Mouse (Mus musculus) neural tube, embryonic 14.5 days (tissue): ENCODE data around the gene Wnt9b. TPM values are rescaled to one million over a fixed set of nuclear protein-coding genes. Genes with fewer than 3 reads are reported as not detected.

Experiments used
- ATAC-seq: fragments of 200-750 bp; cut with Nextera tagmentation; 2 replicates; pipeline ENCODE4 v1.8.0; 2017; ENCODE audit warnings: low read depth, mild to moderate bottlenecking, moderate TSS enrichment, moderate library complexity
- H3K27ac ChIP-seq: fragments of 300-500 bp; sonication (generic); 2 replicates; pipeline ENCODE4 v1.5.1; 2014; ENCODE audit warnings: low read depth, mild to moderate bottlenecking, control low read depth, low read length, moderate library complexity, mixed read lengths
- H3K27me3 ChIP-seq: fragments of 300-500 bp; sonication (generic); 2 replicates; pipeline ENCODE4 v1.6.1; 2014; ENCODE audit warnings: low read length; ENCODE audit not compliant: control insufficient read depth, insufficient read depth
- H3K36me3 ChIP-seq: fragments of 300-500 bp; sonication (generic); 2 replicates; pipeline ENCODE4 v1.6.1; 2014; ENCODE audit warnings: low read length, mixed read lengths; ENCODE audit not compliant: control insufficient read depth, insufficient read depth
- H3K4me1 ChIP-seq: fragments of 300-500 bp; sonication (generic); 2 replicates; pipeline ENCODE4 v1.6.1; 2014; ENCODE audit warnings: low read length; ENCODE audit not compliant: control insufficient read depth, insufficient read depth
- H3K4me2 ChIP-seq: fragments of 300-500 bp; sonication (generic); 2 replicates; pipeline ENCODE4 v1.6.1; 2014; ENCODE audit warnings: mild to moderate bottlenecking, low read depth, low read length, control low read depth
- H3K4me3 ChIP-seq: fragments of 300-500 bp; sonication (generic); 2 replicates; pipeline ENCODE4 v1.5.1; 2014; ENCODE audit warnings: low read depth, low read length, control low read depth, mixed read lengths
- H3K9ac ChIP-seq: fragments of 300-500 bp; sonication (generic); replicated peaks from 2 replicates; pipeline ENCODE4 v1.6.1; 2014; ENCODE audit warnings: low read depth, mild to moderate bottlenecking, control low read depth, low read length, mixed read lengths
- H3K9me3 ChIP-seq: fragments of 300-500 bp; sonication (generic); 2 replicates; pipeline ENCODE4 v1.6.1; 2016; ENCODE audit warnings: low read length; ENCODE audit not compliant: control insufficient read depth
- WGBS: fragments of 180-500 bp; shearing (Covaris S2); extraction: QIAGEN DNeasy Blood & Tissue Kit; methylation state at CpG from one replicate; pipeline ENCODE4 v1.1.7; 2014; 5-methylcytosine and 5-hydroxymethylcytosine counted together
- polyA plus RNA-seq: library from polyadenylated mRNA; unstranded; fragments of >200 nt; fragmentation: Nextera tagmentation; extraction: Ambion mirVana; gene quantifications from 2 replicates; pipeline ENCODE4 v1.2.1, GENCODE M21; 2014

Wnt9b gene
- polyA plus RNA-seq, 1 experiment from 2014 or later: 0.25 TPM

DNA sequence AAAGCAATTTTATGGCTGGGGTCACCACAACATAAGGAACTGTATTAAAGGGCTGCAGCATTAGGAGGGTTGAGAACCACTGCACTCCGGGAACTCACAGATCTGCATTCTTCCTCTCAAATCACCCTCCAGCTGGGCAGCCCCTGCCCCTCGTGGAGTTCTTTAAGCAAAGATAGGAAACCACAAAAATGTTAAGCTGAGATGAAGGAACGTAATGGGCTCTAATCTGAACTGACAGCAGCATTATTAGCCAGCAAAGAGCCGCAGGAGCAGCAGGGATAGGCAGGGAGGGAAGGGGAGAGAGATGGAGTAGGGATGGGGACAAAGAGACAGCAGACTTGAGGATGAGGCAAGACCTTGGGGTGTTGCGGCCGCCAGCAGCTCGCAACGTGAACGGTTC lies 32.6 kb downstream of the Wnt9b start:
- H3K36me3 ChIP-seq: no peaks in the 10 kb centered on the region
- no peaks in the 10 kb centered on the region for H3K9me3 ChIP-seq
- no peak overlapping the region for H3K9ac ChIP-seq
- 57% methylated on average over 9 of the region's 9 CpGs for WGBS
- no peak overlapping the region for H3K27ac ChIP-seq
- H3K4me2 ChIP-seq: no peak overlapping the region
- H3K4me1 ChIP-seq: peaks cover 6% of the 10 kb centered on the region
- no peak overlapping the region for H3K4me3 ChIP-seq
- ATAC-seq: no peak
- no peaks in the 10 kb centered on the region for H3K27me3 ChIP-seq

- H3K9ac ChIP-seq: no peak overlapping the region
- 77% methylated on average over 2 of the region's 2 CpGs for WGBS
Measured at GRCm38 (mm10) chr11:103714074-103714473, 35.5 kb downstream of the Wnt9b start.

GRCm38 (mm10) chr11:103711851-103712587 lies 37.6 kb downstream of the Wnt9b start:
- Histone ChIP-seq H3K4me2 (no peak overlapping the region), H3K4me3 (no peak overlapping the region), H3K9me3 (no peaks in the 10 kb centered on the region), H3K36me3 (no peaks in the 10 kb centered on the region), H3K4me1 (no peaks in the 10 kb centered on the region), H3K9ac (no peak overlapping the region), H3K27me3 (no peaks in the 10 kb centered on the region), H3K27ac (no peak overlapping the region)
- 54% methylated on average over 28 of the region's 28 CpGs for WGBS
- ATAC-seq: no peak

More at GRCm38 (mm10) chr11:103714074-103714473, 35.5 kb downstream of the Wnt9b start:
- no peaks in the 10 kb centered on the region for H3K9me3 ChIP-seq
- ATAC-seq: no peak
- no peaks in the 10 kb centered on the region for H3K36me3 ChIP-seq
- H3K4me2 ChIP-seq: no peak overlapping the region
- no peaks in the 10 kb centered on the region for H3K4me1 ChIP-seq
- no peak overlapping the region for H3K4me3 ChIP-seq
- H3K27me3 ChIP-seq: no peaks in the 10 kb centered on the region
- H3K27ac ChIP-seq: no peak overlapping the region

GRCm38 (mm10) chr11:103709982-103710381 lies 39.6 kb downstream of the Wnt9b start:
- H3K9me3 ChIP-seq: no peaks in the 10 kb centered on the region
- H3K27ac ChIP-seq: no peak overlapping the region
- H3K36me3 ChIP-seq: no peaks in the 10 kb centered on the region
- no peak overlapping the region for H3K4me2 ChIP-seq
- no peaks in the 10 kb centered on the region for H3K4me1 ChIP-seq
- no peak for ATAC-seq
- H3K4me3 ChIP-seq: no peak overlapping the region
- 81% methylated on average over 1 of the region's 1 CpGs for WGBS
- H3K27me3 ChIP-seq: no peaks in the 10 kb centered on the region
- H3K9ac ChIP-seq: no peak overlapping the region

DNA sequence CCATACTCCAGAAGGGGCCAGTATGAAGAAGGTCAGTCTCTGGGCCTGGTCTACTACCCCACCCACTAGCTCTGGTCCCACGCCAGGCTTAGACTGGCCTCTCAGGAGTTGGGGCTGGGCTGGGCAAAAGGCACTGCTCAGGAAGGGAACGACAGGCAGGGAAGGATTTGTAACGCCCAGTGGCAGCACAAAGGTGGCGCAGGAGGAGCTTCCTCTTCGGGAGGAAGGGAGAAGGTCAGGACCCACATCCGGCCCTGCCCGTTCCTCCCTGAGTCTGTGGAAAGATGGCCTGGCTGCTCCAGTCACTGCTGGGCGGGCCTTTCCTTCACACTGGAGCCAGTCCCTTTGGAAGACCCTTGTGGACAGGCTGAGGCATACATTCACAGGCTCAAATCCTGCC lies 42.6 kb downstream of the Wnt9b start:
- WGBS: 74% methylated on average over 8 of the region's 8 CpGs
- ATAC-seq: no peak

DNA sequence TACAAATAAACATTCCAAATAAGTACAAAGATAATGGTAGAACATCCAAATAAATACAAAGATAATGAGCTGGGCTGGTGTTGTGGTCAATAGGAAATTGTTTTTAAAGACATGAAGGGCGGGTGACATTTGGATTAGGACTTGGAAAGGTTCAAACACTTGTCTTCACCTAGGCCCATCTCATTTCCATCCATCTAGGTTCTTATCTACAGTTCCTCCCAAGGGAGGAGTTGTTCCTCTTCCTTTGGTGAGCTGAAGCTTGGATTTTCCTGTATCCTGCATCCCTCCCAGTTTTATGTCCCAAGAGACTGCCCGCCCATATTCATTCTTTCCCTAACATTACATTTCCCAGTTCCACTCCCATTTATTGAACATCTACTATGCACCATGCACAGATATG lies 51.4 kb downstream of the Wnt9b start:
- Histone ChIP-seq H3K4me2 (peak overlapping the region; percentile 50), H3K4me3 (peak overlapping the region; percentile 90), H3K27ac (peak overlapping the region; percentile 99), H3K4me1 (0 out of 2 replicates have a peak, but pooled peaks cover 3% of the 10 kb centered on the region), H3K36me3 (no peaks in the 10 kb centered on the region), H3K9ac (peak overlapping the region; percentile 97), H3K9me3 (no peaks in the 10 kb centered on the region), H3K27me3 (no peaks in the 10 kb centered on the region)
- no peak for ATAC-seq
- 83% methylated on average over 2 of the region's 2 CpGs for WGBS

More for the DNA sequence above, 42.6 kb downstream of the Wnt9b start:
- no peak overlapping the region for H3K27ac ChIP-seq
- H3K27me3 ChIP-seq: no peaks in the 10 kb centered on the region
- H3K9ac ChIP-seq: no peak overlapping the region
- H3K4me3 ChIP-seq: no peak overlapping the region
- no peak overlapping the region for H3K4me2 ChIP-seq
- no peaks in the 10 kb centered on the region for H3K36me3 ChIP-seq
- no peaks in the 10 kb centered on the region for H3K4me1 ChIP-seq
- H3K9me3 ChIP-seq: no peaks in the 10 kb centered on the region

DNA sequence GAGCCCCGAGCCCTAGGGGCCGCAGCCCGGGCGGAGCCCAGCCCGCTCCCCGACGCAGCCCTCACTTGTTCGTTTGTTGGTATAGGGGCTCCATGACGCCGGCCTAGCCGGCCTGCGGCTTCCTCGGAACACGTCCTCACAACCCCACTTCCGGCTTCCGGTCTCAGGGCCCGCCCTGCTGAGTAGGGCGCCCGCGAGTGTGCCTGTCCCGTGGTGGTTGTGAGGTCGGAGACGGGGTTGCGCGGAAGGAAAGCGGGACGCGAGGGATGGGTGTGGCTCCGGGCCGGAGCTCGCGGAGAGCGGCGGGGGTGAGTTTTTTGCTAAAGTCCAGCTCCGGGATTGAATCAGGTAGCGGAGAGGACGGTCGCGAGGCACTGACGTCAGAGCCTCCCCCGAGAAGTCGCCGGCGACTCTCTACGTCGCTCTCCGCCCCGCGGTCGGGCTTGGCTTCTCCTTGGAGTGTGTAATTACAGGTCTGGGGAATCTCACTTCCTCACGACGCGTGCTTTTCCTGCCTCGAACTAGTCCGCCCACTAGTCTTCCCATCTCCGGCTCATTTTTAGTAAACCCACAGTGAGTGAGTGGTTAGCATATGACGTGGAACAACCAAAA lies 52.0 kb downstream of the Wnt9b start, which contains the start of gene Gosr2:
TSS of gene Gosr2 (minus strand) at position 334 of the 612 bp plus-strand sequence.
- Histone ChIP-seq H3K27ac (peak within 1 kb of the TSS; percentile 99), H3K36me3 (no peaks in the 10 kb centered on the region), H3K4me2 (peak within 1 kb of the TSS; percentile 50), H3K9ac (peak within 1 kb of the TSS; percentile 97), H3K9me3 (no peaks in the 10 kb centered on the region), H3K4me1 (0 out of 2 replicates have a peak, but pooled peaks cover 3% of the 10 kb centered on the region), H3K27me3 (no peaks in the 10 kb centered on the region), H3K4me3 (peak within 1 kb of the TSS; percentile 90)
- WGBS: under 1% methylated on average over 57 of the region's 57 CpGs
- peak; percentile 98 for ATAC-seq

DNA sequence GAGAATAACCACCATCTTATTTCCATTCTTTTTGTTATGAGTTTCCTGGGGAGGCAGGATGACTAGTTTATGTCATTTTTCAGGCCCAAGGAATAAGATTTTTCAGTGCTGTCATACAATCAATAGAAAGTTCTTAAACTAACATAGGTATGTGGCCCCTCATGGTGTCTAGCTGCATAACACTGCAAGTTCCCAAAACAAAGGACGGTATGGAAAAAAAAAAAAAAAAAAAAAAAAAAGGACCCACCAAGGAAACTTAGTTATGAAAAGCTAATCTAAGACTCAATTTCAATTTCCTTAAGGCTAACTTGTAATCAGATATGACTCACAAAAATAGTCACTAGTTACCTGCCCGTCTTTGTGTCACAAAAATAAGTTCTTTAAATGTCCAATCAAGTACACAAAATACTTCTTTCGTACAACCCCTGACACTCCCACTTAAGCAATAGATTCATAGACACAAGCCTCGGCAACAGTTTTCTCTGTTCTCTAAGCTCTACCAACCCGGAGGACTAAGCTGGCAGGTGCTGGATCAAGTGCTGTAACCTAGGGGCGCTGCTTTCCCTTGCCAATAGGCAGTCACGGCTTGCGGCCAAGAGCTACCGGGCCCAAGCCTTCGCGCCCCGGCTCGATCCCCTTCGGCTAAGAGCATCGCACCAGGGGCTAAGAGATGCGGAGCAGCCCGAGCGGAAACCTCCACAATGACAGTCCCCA lies 52.6 kb downstream of the Wnt9b start:
- Histone ChIP-seq H3K27me3 (no peaks in the 10 kb centered on the region), H3K4me3 (peak overlapping the region; percentile 90), H3K9me3 (no peaks in the 10 kb centered on the region), H3K9ac (peak overlapping the region; percentile 97), H3K27ac (peak overlapping the region; percentile 99), H3K36me3 (no peaks in the 10 kb centered on the region), H3K4me1 (0 out of 2 replicates have a peak, but pooled peaks cover 3% of the 10 kb centered on the region), H3K4me2 (peak overlapping the region; percentile 50)
- 1% methylated on average over 18 of the region's 18 CpGs for WGBS
- ATAC-seq: peak; percentile 75
